Mouse (Mus musculus): ENCODE measurements at regions not wholly inside any gene's neighbourhood (a gene's known extent, or its start where the extent isn't known, plus 50 kb on each side); places are given as distances from the start of the nearest gene placed in this dataset.
A peak's percentile ranks its signal among the peaks of the same experiment; 100 is the strongest.

DNA sequence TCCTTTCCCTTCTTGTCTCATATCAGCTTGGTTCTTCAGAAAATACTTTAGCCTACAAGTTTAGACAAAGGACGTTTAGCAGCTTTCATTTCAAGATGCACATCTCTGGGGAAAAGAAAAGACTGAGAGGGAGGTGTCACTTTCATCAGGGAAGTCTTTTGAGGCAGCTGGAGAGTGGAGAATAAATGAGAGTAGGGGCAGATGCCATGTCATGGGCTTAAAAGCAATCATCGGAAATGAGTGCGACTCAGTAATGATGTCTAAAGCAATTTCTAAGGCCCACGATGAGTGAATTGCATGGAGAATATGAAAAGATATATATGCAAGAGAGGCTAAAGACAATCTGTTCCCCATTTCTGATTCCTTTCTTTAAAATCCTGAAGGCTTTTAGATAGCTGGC lies 295.7 kb upstream of the Steap1 start:
- DNase-seq (ENCODE audit: low read depth, low spot score), result no peak

GRCm38 (mm10) chr5:6040866-6041265 lies 291.7 kb upstream of the Steap1 start:
- DNase-seq (ENCODE audit: low read depth, low spot score), result no peak

GRCm38 (mm10) chr5:6016695-6017094 lies 267.6 kb upstream of the Steap1 start:
- peak; percentile 5 for DNase-seq (ENCODE audit: low read depth, low spot score)
